Mouse (Mus musculus): Measurements from ENCODE around the gene Bap1.

DNA sequence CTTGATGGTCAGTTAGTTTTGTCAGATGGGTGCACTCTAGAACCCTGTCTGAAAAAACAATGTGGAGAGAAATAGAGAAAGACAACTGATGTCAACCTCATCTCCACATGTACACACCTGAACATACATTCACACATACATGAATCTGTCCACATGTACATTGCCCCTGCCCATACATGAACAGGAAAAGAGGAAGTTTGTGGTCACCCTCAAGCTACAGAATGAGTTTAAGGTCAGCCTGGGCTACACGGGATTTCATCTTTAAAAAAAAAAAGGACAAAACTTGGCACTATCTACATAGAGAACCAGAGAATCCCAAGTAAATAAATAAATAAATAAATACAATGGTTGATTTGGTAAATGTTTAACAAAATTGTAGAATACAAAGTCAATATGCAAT lies 6.5 kb upstream of the Bap1 start:
- TF ChIP-seq GATA1 (IDR thresholded peaks at IDR 0.05; ENCODE audit: borderline replicate concordance, low read length) (no peak), FLI1 (IDR thresholded peaks at IDR 0.05; ENCODE audit: low read length) (no peak)

Data from megakaryocyte, embryonic 14.5 days (primary cell).